Mouse (Mus musculus) forebrain, embryonic 13.5 days (tissue): ENCODE data around the gene Hsd3b6. TPM values are rescaled to one million over a fixed set of nuclear protein-coding genes. Genes with fewer than 3 reads are reported as not detected.
"Not testable (repeated sequence)": the region's sequence is repeated elsewhere in the genome, so short reads cannot be mapped to it uniquely, and the experiment has no call there.

ENCODE experiments used
- ATAC-seq: fragments of 200-750 bp; cut with Nextera tagmentation; 2 replicates; pipeline ENCODE4 v1.8.0; 2017
- H3K27ac ChIP-seq: fragments of 300-500 bp; sonication (generic); 2 replicates; pipeline ENCODE4 v1.5.1; 2015; ENCODE audit warnings: inconsistent platforms, mild to moderate bottlenecking, moderate library complexity
- H3K27me3 ChIP-seq: fragments of 300-500 bp; sonication (generic); 2 replicates; pipeline ENCODE4 v1.6.1; 2015; ENCODE audit warnings: mild to moderate bottlenecking, inconsistent platforms
- H3K36me3 ChIP-seq: fragments of 300-500 bp; sonication (generic); 2 replicates; pipeline ENCODE4 v1.6.1; 2015; ENCODE audit warnings: mild to moderate bottlenecking, inconsistent platforms; ENCODE audit not compliant: poor library complexity, severe bottlenecking
- H3K4me1 ChIP-seq: fragments of 300-500 bp; sonication (generic); 2 replicates; pipeline ENCODE4 v1.6.1; 2015; ENCODE audit warnings: inconsistent platforms
- H3K4me2 ChIP-seq: fragments of 300-500 bp; sonication (generic); 2 replicates; pipeline ENCODE4 v1.6.1; 2015; ENCODE audit warnings: inconsistent platforms, mild to moderate bottlenecking, moderate library complexity
- H3K4me3 ChIP-seq: fragments of 300-500 bp; sonication (generic); 2 replicates; pipeline ENCODE4 v1.5.1; 2015; ENCODE audit warnings: mild to moderate bottlenecking, inconsistent platforms
- H3K9ac ChIP-seq: fragments of 300-500 bp; sonication (generic); 2 replicates; pipeline ENCODE4 v1.6.1; 2015; ENCODE audit warnings: mild to moderate bottlenecking, inconsistent platforms
- H3K9me3 ChIP-seq: fragments of 300-500 bp; sonication (generic); replicated peaks from 2 replicates; pipeline ENCODE4 v1.6.1; 2016; ENCODE audit warnings: inconsistent platforms
- WGBS: fragments of 180-500 bp; shearing (Covaris S2); methylation state at CpG from one replicate; pipeline ENCODE4 v1.1.7; 2015; 5-methylcytosine and 5-hydroxymethylcytosine counted together
- polyA plus RNA-seq: library from polyadenylated mRNA; unstranded; fragments of >200 nt; fragmentation: Nextera tagmentation; extraction: Ambion mirVana; gene quantifications from 2 replicates; pipeline ENCODE4 v1.2.1, GENCODE M21; 2015

Hsd3b6 gene
- polyA plus RNA-seq, 1 experiment from 2014 or later = 6.9 TPM

GRCm38 (mm10) chr3:98805032-98805431 lies 9.2 kb downstream of the Hsd3b6 start:
- not testable (repeated sequence) for H3K9ac ChIP-seq, ATAC-seq, H3K36me3 ChIP-seq, H3K9me3 ChIP-seq, H3K4me2 ChIP-seq, H3K27me3 ChIP-seq, H3K4me1 ChIP-seq, H3K27ac ChIP-seq, H3K4me3 ChIP-seq
- WGBS = 67% methylated on average over 3 of the region's 3 CpGs

DNA sequence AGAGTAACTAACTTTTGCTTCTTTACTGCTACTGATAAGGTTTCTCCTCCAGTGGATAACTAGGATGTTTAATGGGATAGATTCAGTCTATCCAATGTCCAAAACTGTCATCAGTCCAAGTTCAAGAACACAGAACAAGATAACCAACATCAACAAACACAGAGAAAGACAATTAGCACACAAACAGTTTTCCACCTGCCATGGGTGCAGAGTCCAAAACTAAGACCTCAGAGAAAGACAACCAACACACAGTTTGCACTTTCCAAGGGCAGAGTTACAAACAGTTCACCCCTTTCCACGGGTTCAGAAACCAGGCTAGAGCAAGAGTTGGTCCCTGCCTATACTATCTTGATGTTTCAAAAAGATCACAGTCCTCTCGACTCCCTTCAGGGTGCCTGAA lies 27.7 kb downstream of the Hsd3b6 start:
- no peak for ATAC-seq

GRCm38 (mm10) chr3:98782181-98782868 lies 31.9 kb downstream of the Hsd3b6 start:
- Histone ChIP-seq H3K4me2 (no peak overlapping the region), H3K9ac (no peak overlapping the region), H3K4me3 (no peak overlapping the region), H3K27me3 (no peaks in the 10 kb centered on the region), H3K27ac (no peak overlapping the region), H3K9me3 (no peaks in the 10 kb centered on the region), H3K36me3 (no peaks in the 10 kb centered on the region), H3K4me1 (no peaks in the 10 kb centered on the region)
- ATAC-seq = no peak

More for the DNA sequence above, 27.7 kb downstream of the Hsd3b6 start:
- no peak overlapping the region for H3K4me3 ChIP-seq
- no peaks in the 10 kb centered on the region for H3K36me3 ChIP-seq
- H3K9ac ChIP-seq = no peak overlapping the region
- 73% methylated on average over 2 of the region's 2 CpGs for WGBS
- no peaks in the 10 kb centered on the region for H3K27me3 ChIP-seq
- no peak overlapping the region for H3K4me2 ChIP-seq
- no peaks in the 10 kb centered on the region for H3K9me3 ChIP-seq
- H3K27ac ChIP-seq = no peak overlapping the region
- H3K4me1 ChIP-seq = no peaks in the 10 kb centered on the region

GRCm38 (mm10) chr3:98780921-98781320 lies 33.3 kb downstream of the Hsd3b6 start:
- ATAC-seq = no peak
- Histone ChIP-seq H3K27ac (no peak overlapping the region), H3K4me1 (no peaks in the 10 kb centered on the region), H3K9me3 (no peaks in the 10 kb centered on the region), H3K4me3 (no peak overlapping the region), H3K36me3 (no peaks in the 10 kb centered on the region), H3K27me3 (no peaks in the 10 kb centered on the region), H3K4me2 (no peak overlapping the region), H3K9ac (no peak overlapping the region)

DNA sequence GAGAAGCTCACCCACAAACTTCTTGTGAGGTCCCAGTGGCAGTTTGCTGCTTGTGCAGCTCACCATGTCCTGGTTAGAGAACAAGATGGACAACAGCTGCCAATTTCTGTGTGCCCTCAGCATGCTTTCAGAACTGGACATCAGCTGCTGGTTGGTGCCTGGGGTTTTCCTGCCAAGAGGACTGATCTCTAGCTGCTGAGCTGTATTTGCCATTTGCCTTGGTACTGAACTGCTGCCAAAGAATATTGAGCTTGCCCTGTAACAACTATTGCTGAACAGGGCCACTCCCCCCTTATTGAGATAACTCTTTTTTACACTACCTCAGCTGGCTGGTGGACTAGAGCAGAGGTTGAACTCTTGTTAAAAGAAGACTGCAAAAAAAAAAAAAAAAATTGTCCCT lies 50.1 kb downstream of the Hsd3b6 start:
- ATAC-seq = no peak
- H3K27ac ChIP-seq = no peak overlapping the region
- H3K4me3 ChIP-seq = no peak overlapping the region
- H3K9ac ChIP-seq = no peak overlapping the region
- H3K4me2 ChIP-seq = no peak overlapping the region
- H3K4me1 ChIP-seq = no peaks in the 10 kb centered on the region
- no peaks in the 10 kb centered on the region for H3K27me3 ChIP-seq
- H3K36me3 ChIP-seq = no peaks in the 10 kb centered on the region
- H3K9me3 ChIP-seq = no peaks in the 10 kb centered on the region

DNA sequence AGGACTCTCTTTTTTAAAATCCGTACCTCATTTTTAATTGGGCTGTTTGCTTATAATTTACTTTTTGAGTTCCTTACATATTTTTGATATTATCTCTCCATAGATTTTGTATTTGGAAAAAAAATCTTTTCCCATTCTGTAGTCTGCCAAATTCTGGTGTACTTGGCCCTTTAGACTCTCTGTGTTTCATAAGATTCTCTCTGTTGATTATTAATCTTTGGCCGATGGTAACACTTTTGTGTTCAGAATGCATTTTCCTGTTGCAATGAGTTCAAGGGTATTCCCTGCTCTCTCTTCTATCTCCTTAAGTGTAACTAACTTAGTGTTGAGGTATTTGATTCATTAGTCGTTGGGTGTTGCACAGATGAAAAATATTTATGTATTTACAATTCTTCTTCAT lies 57.4 kb downstream of the Hsd3b6 start:
- no peak overlapping the region for H3K9ac ChIP-seq
- H3K4me1 ChIP-seq = no peaks in the 10 kb centered on the region
- H3K9me3 ChIP-seq = no peaks in the 10 kb centered on the region
- no peak for ATAC-seq
- no peaks in the 10 kb centered on the region for H3K27me3 ChIP-seq
- H3K4me2 ChIP-seq = no peak overlapping the region
- H3K36me3 ChIP-seq = no peaks in the 10 kb centered on the region
- no peak overlapping the region for H3K4me3 ChIP-seq
- H3K27ac ChIP-seq = no peak overlapping the region
- 84% methylated on average over 3 of the region's 3 CpGs for WGBS

Other genes with a start within 250 kb of the Hsd3b6 start
- gene Gm10681, start 225.6 kb downstream of the Hsd3b6 start, polyA plus RNA-seq = not detected in 2 replicates
- gene Hsd3b5, start 184.2 kb downstream of the Hsd3b6 start, polyA plus RNA-seq = not detected in 2 replicates
- gene Hsd3b2, start 89.9 kb downstream of the Hsd3b6 start, polyA plus RNA-seq = 0.05 TPM in 1 of 2 replicates, not detected in the other
- 0.09 and 0.16 TPM in 2 replicates for gene Hsd3b3, start 51.3 kb downstream of the Hsd3b6 start, polyA plus RNA-seq
- 0.13 TPM in 1 of 2 replicates, not detected in the other for gene Hsd3b1, start 45.4 kb upstream of the Hsd3b6 start, polyA plus RNA-seq
- 0.08 and 0.09 TPM in 2 replicates for gene Hao2, start 78.8 kb upstream of the Hsd3b6 start, polyA plus RNA-seq